Mouse (Mus musculus) right cerebral cortex, postnatal 10 days (tissue): ENCODE measurements at regions not wholly inside any gene's neighbourhood (a gene's known extent, or its start where the extent isn't known, plus 50 kb on each side); places are given as distances from the start of the nearest gene placed in this dataset.

ENCODE experiments used
- DNase-seq, 2 experiments: peaks; one replicate each; pipeline ENCODE4 v3.0.0; 2021; ENCODE audit warnings: low spot score in 2 of 2

GRCm38 (mm10) chr3:57228400-57228799 lies 73.4 kb downstream of the Tm4sf1 start:
- DNase-seq: no peak

DNA sequence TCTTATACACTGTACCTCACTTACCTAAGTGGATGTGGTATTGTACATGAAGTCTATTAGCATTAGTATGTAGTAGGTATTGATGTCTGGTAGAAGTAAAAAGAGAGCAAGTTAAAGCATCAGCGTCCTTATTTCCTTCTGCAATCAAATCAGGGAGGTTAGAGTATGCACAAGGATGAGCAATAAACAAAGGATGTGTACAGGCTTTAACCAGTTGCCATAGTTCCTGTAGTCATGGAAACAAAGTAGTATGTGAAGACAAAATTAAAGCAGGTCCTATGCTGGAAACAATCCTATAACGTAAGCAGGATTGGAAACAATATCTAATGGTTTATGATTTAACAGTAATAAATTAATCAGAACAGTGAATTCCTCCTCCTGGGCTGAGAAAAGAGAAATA lies 78.0 kb downstream of the Tm4sf1 start:
- DNase-seq: no peak

DNA sequence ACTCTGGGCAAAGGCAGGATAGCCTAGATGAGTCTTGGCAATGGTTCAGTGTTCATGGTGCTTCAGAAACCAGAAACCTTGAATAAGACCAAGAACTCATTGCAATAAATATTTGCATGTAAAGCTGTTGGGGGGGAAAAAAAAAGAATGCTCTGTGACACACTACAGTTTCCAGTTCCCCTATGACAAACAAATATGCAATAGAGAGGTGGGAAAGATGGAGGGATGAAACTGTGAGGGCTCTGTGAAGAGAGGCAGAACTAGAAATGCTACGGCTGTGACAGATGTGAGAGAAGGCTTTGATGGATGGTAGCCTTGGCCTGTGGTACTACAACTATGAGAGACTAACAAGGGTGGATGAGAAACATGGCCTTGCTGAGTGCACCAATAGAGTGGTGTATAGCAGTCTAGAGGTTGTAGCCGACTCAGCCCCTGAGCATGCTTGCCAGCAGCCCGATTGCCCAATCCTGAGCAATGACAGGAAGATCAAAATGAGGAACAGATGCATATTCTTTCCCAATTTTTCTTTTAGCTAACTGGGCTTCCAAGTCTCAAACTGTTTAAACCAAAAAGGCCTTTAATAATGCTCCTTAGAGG lies 79.4 kb downstream of the Tm4sf1 start:
- no peak for DNase-seq

GRCm38 (mm10) chr3:57218431-57218830 lies 83.4 kb downstream of the Tm4sf1 start:
- no peak for DNase-seq

DNA sequence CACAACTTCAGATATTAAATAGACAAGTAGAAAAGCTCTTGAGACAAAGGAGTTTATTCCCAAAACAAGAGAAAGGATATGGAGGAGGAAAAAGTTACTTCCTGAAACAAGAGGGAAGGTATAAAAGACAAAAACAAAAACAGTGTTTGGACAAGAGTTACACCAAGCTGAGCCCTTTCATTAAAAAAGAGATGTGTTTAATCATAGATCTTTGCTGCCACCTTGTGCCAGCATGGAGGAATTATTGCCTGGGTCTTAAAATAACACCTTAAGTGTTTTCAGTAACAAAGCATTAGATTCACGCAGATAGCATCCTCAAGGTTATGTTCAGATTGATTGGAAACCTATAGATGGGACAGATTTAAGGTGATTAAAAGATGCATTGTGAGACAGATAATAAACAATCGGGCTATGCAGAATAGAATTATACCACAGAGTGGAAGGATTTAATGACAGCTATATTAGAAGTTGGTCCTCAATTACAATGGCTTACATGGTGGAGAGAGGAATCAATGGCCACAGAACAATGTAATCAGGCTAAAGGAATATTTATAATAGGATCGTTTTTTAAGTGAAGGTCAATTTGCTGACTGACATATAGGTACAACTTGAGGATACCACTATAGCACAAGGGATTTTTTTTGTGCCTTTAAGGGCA lies 97.6 kb downstream of the Tm4sf1 start:
- DNase-seq: peak; percentile 68 to 72

DNA sequence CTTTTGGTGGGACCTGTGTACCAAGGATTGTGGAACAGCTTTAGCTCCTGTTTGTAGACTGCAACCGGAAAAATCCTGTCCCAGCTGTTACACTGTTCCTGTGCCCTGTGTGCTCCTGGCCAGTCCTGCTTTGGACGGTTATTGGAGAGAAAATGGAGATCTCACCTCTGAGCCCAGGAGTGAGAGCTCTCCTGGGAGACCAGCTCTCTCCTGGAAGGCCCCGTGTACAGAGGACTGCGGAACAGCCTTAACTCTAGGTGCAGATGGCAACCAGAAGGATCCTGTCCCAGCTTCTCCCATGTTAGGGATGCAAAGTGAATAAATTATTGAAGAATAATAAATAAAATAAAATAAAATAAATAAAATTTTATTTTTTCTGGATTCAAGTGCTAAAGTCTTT lies 98.4 kb downstream of the Tm4sf1 start:
- no peak for DNase-seq

GRCm38 (mm10) chr3:57181587-57181986 lies 120.2 kb downstream of the Tm4sf1 start:
- DNase-seq: no peak

GRCm38 (mm10) chr3:57153177-57153948 lies 148.4 kb downstream of the Tm4sf1 start:
- no peak for DNase-seq

DNA sequence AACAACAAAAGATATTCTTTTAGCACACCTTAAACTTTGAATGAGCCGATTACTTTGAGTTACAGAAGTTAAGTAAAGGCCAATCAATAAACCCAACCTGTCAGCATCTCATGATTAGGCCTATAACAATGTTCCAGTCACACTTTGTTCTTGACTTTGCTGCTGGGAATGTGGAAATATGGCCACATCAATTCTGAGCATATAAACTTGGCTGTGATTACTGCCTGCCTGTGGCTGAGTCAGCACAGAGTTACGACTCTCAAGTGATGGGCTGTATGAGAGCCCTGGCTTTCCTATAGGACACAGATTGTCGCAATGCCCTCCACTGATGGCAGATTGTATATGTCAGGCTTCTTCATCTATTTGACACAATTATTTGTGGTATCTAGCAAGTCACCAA lies 152.6 kb downstream of the Tm4sf1 start:
- no peak for DNase-seq

DNA sequence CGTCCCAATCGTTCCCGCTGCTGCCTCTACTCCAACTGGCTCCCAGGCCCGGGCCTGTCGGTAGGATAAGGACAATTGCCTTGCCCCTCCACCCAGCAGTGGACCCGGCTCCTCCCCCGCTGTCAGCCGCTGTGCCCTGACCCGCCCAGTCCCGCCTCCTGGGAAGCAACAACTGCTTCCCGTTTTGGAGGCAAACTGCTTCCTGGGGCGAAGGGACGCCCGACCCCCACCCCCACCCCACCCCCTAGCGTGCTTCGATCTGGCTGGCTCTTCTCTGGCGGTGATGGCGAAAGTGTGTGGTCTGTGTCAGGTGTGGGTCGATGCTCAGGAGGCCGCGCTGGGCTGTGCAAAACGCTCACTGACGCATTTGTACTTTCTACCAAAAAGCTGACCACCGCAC lies 164.9 kb downstream of the Tm4sf1 start:
- peak; percentile 25 to 28 for DNase-seq

GRCm38 (mm10) chr3:57128606-57129005 lies 173.2 kb downstream of the Tm4sf1 start:
- DNase-seq: no peak

- no peak for DNase-seq
Observed at GRCm38 (mm10) chr3:57125792-57126485, 175.8 kb downstream of the Tm4sf1 start.

DNA sequence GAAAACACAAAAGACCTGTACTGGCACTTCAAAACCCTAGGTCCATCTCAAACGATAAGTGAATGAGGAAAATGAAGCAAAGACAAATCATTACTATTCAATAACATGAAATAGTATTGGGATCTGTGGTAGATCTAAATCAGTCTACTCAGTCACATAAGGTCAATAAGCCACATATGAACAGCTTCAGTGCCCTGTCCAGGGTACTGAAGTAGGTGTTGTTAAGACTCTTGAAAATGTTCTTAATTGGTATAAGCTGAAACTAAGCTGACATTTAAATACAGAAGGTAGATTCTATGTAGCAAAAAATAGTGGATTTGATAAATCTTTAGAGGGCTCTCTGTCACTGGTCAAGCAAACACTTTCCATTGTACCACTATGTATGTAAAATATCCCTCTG lies 183.8 kb downstream of the Tm4sf1 start:
- DNase-seq: no peak

- no peak for DNase-seq
Observed at GRCm38 (mm10) chr3:57102254-57102653, 199.5 kb downstream of the Tm4sf1 start.

DNA sequence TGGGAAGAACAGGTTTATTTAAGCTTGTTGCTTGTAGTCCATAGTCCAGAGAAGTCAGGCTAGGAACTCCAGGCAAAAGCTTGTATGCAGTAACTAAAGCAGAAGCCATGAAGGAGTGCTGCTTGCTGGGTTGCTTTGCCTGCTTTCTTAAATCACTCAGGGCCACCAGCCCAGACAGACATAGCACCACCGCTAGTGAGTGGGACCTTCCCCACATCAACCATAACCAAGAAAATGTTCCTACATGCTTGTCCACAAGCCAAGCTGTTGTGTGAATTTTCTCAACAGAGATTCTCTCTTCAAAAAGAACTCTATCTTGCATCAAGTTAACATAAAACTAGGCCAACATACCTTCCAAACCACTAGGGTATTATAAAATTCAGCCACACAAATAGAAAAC lies 201.3 kb downstream of the Tm4sf1 start:
- DNase-seq: no peak

GRCm38 (mm10) chr3:57094936-57095335 lies 206.9 kb downstream of the Tm4sf1 start:
- no peak for DNase-seq

DNA sequence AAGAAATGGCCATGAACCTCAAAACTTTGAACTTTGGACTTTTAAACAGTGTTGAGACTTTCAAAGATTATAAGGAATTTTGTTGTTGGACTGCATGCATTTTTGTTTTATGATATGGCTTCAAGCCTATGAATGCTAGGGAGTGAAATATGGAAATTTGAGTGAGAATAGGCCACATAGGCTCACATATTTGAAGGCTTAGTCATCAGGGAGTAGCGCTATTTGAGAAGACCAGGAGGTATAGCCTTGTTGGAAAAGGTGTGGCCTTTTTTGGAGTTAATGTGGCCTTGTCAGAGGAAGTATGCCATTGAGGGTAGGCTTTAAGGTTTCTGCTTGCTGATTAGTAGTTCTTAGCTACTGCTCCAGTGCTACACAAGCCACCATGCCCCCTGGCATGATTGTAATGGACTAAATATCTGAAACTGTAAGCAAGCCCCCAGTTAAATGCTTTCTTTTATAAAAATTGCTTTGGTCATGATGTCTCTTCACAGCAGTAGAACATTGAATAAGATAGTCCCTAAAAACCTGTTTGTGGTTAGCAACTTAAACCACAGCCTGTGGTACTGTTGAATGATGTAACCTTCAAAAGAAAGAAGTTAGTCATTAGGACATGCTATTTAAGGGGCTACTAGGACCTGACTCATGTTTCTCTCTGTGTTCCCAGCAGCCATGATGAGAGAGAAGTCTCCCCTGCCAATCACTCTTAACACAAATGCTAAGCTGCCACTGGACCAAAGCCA lies 208.4 kb downstream of the Tm4sf1 start:
- no peak for DNase-seq

GRCm38 (mm10) chr3:57074516-57074915 lies 227.3 kb downstream of the Tm4sf1 start:
- no peak for DNase-seq

- DNase-seq: no peak
Observed at GRCm38 (mm10) chr3:57073962-57074506, 227.8 kb downstream of the Tm4sf1 start.

- no peak for DNase-seq
Observed at GRCm38 (mm10) chr3:57033021-57033420, 268.8 kb downstream of the Tm4sf1 start.

DNA sequence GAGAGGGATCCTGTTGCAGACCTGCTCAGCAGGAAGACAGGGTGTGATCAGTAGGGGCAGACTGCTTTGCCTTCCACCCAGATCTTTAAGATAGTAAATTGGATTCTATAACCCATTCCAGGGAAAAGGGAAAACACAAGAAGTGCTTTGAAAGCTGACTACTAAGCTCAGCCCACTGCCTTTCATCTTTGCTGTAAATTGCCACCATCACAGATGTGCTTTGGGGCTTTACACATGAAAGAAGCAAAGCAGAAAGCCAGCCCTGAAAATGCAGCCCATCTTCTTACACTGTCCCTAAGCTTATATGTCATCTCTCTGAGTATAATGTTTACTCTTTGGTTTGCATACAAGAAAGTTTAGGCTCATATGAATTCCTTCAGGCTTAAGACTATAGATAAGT lies 283.6 kb downstream of the Tm4sf1 start:
- no peak for DNase-seq

GRCm38 (mm10) chr3:56981305-56981660 lies 320.5 kb downstream of the Tm4sf1 start:
- DNase-seq: no peak
